Mouse (Mus musculus) kidney, adult 2 months (tissue): ENCODE data around the gene Rps6kc1.

ENCODE experiments used
- CTCF ChIP-seq: fragments of 200-500 bp; conservative IDR thresholded peaks from 2 replicates; pipeline ENCODE4 v1.5.1; 2011; ENCODE audit warnings: low read depth, mild to moderate bottlenecking, control low read depth, low read length, moderate library complexity, mixed read lengths; ENCODE audit not compliant: insufficient read depth, insufficient read length
- POLR2A ChIP-seq: fragments of 200-500 bp; IDR thresholded peaks from one replicate; pipeline ENCODE4 v1.6.1; 2011; ENCODE audit warnings: low read depth, low read length, control low read depth

- no peak for TF ChIP-seq POLR2A
- TF ChIP-seq CTCF = no peak
Measured at GRCm38 (mm10) chr1:190947986-190948385, 36.4 kb upstream of the Rps6kc1 start.
